Mouse (Mus musculus) bone marrow macrophage, adult 2 months (primary cell): ENCODE data around the gene March1.

Experiments used
- CTCF ChIP-seq: IDR thresholded peaks from 2 replicates; pipeline ENCODE4 v1.5.1; 2012; ENCODE audit warnings: low read depth, mild to moderate bottlenecking, low read length, moderate library complexity
- POLR2A ChIP-seq: IDR thresholded peaks from 2 replicates; pipeline ENCODE4 v1.6.1; 2012; ENCODE audit warnings: mild to moderate bottlenecking, low read depth, low read length, borderline replicate concordance

DNA sequence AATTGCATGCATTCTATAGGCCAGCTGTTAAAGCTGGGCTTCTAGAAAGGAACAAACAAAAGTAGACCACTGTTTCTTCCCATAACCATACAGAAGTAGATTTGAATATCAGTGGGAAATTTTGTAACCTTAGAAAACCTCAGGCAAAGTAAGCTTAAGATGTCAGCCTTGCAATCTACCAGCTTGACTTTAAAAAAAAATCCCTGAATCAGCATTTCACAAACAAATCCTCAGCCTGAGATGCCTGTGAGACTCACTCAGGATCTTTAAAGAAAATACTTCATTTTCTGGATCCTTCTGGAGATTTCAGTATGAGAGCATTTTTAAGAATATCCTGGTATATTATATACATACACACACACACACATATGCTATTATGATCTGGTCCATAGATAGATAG, 780.1 kb downstream of the March1 start:
- TF ChIP-seq POLR2A (no peak), CTCF (no peak)
